Mouse (Mus musculus): ENCODE measurements around the gene Rpp30. TPM values are rescaled to one million over a fixed set of nuclear protein-coding genes. Genes with fewer than 3 reads are reported as not detected.
A peak's percentile ranks its signal among the peaks of the same experiment; 100 is the strongest.

Rpp30 gene
- polyA plus RNA-seq, 1 experiment from 2014 or later = 58.9 TPM

GRCm38 (mm10) chr19:36109318-36109944 is 25.9 kb downstream of the Rpp30 start:
- 85% methylated on average over 26 of the region's 26 CpGs for WGBS
- no peak for ATAC-seq (ENCODE audit: insufficient number of reproducible peaks, low FRiP score, low TSS enrichment, low read depth)
- Histone ChIP-seq H3K36me3 (no peaks in the 10 kb centered on the region), H3K4me2 (no peak overlapping the region), H3K4me3 (no peak overlapping the region), H3K27me3 (no peaks in the 10 kb centered on the region), H3K27ac (no peak overlapping the region), H3K9ac (no peak overlapping the region), H3K4me1 (0 out of 2 replicates have a peak, but pooled peaks cover 2% of the 10 kb centered on the region), H3K9me3 (no peaks in the 10 kb centered on the region)

DNA sequence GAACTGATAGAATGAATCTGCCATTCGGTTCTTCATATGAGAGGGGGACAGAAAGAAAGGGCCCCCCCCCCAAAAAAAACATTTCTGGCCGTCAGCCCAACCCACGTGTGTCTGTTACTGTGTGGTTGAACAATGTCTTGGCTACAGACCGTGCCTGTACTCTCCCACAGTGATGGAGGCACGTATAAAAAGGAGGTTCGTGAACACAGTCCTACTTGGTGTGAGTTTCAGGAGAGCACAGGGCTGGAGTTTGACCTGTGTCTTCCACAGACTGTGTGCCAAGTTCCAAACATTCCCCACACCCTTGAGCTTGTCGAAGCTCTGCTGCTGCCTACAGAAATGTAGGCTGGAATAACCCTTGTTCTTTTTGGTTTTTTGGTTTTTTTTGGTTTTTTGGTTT is 26.9 kb downstream of the Rpp30 start:
- H3K4me2 ChIP-seq = no peak overlapping the region
- 0 out of 2 replicates have a peak, but pooled peaks cover 2% of the 10 kb centered on the region for H3K4me1 ChIP-seq
- H3K36me3 ChIP-seq = no peaks in the 10 kb centered on the region
- no peak overlapping the region for H3K27ac ChIP-seq
- WGBS = 42% methylated on average over 7 of the region's 7 CpGs
- no peaks in the 10 kb centered on the region for H3K9me3 ChIP-seq
- no peaks in the 10 kb centered on the region for H3K27me3 ChIP-seq
- no peak overlapping the region for H3K9ac ChIP-seq
- ATAC-seq (ENCODE audit: insufficient number of reproducible peaks, low FRiP score, low TSS enrichment, low read depth) = no peak
- no peak overlapping the region for H3K4me3 ChIP-seq

DNA sequence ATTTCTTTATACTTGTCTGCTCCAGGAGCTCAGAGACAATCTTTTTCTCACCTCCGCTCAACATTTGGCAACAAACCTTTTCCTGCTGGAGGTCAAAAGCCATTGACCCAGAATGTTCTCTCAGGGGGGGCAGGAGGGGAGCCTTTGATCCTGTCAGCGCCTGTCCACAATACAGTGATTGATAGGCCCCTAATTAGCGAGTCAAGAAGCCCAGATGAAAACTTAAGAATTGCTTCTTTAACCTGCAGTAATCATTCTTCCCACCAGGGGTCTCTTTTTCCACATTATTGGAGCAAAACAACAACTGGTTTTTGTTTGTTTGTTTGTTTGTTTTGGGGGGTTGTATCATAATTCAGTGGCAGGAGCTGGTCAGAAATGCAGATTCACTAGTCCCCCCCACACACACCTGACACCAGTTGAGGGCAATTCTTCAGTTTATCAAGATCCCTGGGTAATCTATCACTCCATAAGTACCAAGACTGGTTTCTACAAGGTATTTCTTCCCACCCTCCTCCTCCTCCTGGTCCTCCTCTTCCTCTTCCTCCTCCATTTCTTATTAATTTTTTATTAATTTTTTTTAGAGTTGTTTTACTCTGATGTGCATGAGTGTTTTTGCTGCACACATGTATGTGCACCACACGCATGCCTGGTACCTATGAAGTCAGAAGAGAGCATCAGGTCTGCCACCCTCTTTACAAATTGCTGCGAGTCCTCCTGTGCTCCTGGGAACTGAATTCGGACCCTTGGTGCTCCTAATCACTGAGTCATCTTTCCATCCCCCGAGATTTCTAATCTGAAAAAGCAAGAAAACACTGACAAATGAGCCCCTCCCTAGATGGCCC is 27.8 kb downstream of the Rpp30 start:
- H3K27ac ChIP-seq = no peak overlapping the region
- H3K27me3 ChIP-seq = no peaks in the 10 kb centered on the region
- no peaks in the 10 kb centered on the region for H3K9me3 ChIP-seq
- 0 out of 2 replicates have a peak, but pooled peaks cover 2% of the 10 kb centered on the region for H3K4me1 ChIP-seq
- no peak for ATAC-seq (ENCODE audit: insufficient number of reproducible peaks, low FRiP score, low TSS enrichment, low read depth)
- H3K36me3 ChIP-seq = no peaks in the 10 kb centered on the region
- no peak overlapping the region for H3K4me3 ChIP-seq
- no peak overlapping the region for H3K4me2 ChIP-seq
- no peak overlapping the region for H3K9ac ChIP-seq
- 28% methylated on average over 7 of the region's 7 CpGs for WGBS

DNA sequence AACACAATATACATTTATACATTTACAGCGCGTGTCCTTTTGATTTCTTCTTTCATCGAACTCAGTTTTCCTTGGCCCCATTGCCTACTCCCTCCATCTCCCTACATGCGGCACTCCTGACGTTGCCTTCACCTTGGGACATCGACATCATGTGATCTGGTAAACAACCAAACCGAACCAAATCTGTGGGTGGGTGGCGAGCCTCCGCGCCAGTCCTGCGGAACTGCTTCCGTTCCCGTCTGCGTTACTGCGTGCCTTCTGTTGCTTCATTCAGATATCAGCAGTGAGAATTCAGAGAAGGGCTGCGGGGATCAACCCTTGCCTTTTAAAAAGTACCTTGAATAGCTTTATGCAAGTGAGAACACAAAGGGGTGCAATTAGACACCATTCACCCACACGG is 28.5 kb downstream of the Rpp30 start:
- Histone ChIP-seq H3K36me3 (no peaks in the 10 kb centered on the region), H3K4me2 (no peak overlapping the region), H3K4me3 (no peak overlapping the region), H3K27ac (no peak overlapping the region), H3K9me3 (no peaks in the 10 kb centered on the region), H3K9ac (no peak overlapping the region), H3K27me3 (no peaks in the 10 kb centered on the region), H3K4me1 (0 out of 2 replicates have a peak, but pooled peaks cover 5% of the 10 kb centered on the region)
- no peak for ATAC-seq (ENCODE audit: insufficient number of reproducible peaks, low FRiP score, low TSS enrichment, low read depth)
- WGBS = 57% methylated on average over 17 of the region's 17 CpGs

DNA sequence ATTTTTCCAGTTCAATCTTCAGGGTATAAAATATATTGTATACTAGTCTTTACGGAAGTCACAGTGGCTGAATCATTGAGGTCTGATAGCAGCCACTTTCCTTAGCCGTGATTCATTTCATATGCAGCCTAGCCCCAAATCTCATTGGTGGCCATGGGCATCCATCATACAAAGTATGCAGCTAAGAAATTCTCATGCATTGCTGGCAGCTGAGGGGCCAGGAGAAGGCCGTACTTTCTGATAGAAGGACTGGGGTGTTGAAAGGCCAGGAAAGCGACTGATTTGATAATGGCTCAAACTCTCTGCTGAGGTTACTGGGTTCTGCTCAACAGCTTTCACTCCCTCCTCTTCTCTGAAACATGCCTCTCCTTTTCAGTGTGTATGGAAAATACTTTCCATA is 32.7 kb downstream of the Rpp30 start:
- H3K9ac ChIP-seq = no peak overlapping the region
- H3K4me3 ChIP-seq = no peak overlapping the region
- H3K9me3 ChIP-seq = no peaks in the 10 kb centered on the region
- no peaks in the 10 kb centered on the region for H3K27me3 ChIP-seq
- no peak overlapping the region for H3K4me2 ChIP-seq
- H3K4me1 ChIP-seq = peaks cover 3% of the 10 kb centered on the region; the same call in 1 of the 2 replicates
- 76% methylated on average over 4 of the region's 4 CpGs for WGBS
- no peaks in the 10 kb centered on the region for H3K36me3 ChIP-seq
- H3K27ac ChIP-seq = no peak overlapping the region
- no peak for ATAC-seq (ENCODE audit: insufficient number of reproducible peaks, low FRiP score, low TSS enrichment, low read depth)

- Histone ChIP-seq H3K4me3 (no peak overlapping the region), H3K27ac (no peak overlapping the region), H3K9ac (no peak overlapping the region), H3K9me3 (no peaks in the 10 kb centered on the region), H3K36me3 (no peaks in the 10 kb centered on the region), H3K4me2 (no peak overlapping the region), H3K27me3 (no peaks in the 10 kb centered on the region), H3K4me1 (peaks cover 3% of the 10 kb centered on the region; the same call in 1 of the 2 replicates)
- WGBS = 86% methylated on average over 8 of the region's 8 CpGs
- no peak for ATAC-seq (ENCODE audit: insufficient number of reproducible peaks, low FRiP score, low TSS enrichment, low read depth)
Measured at GRCm38 (mm10) chr19:36119219-36119618, 35.7 kb downstream of the Rpp30 start.

GRCm38 (mm10) chr19:36119783-36120471 is 36.4 kb downstream of the Rpp30 start, which contains the start of gene Ankrd1:
TSS of gene Ankrd1 (minus strand) at chr19:36120099.
- peak; percentile 44; the same call in 1 of the 2 replicates for ATAC-seq (ENCODE audit: insufficient number of reproducible peaks, low FRiP score, low TSS enrichment, low read depth)
- WGBS = 69% methylated on average over 14 of the region's 14 CpGs

DNA sequence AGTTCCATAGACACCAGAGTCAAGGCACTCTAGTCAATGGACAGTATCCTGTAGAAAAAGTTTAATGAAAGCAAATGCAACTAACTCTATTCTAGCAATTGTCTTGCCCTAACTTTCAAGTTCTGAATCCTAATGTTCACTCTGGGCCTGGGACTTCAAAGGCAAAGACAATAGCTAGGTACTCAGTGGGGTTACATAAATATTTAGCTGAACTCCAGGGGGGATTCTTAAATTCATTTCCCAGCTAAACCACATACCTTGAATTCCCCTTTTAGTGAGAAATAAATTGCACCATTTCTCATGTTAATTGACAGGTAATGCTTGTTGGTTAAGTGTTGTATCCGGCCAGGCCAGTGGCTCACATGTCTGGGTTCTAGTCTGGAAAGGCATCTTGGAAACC is 40.7 kb downstream of the Rpp30 start:
- no peaks in the 10 kb centered on the region for H3K9me3 ChIP-seq
- no peak overlapping the region for H3K27ac ChIP-seq
- H3K9ac ChIP-seq = no peak overlapping the region
- no peak overlapping the region for H3K4me3 ChIP-seq
- H3K4me1 ChIP-seq = peaks cover 4% of the 10 kb centered on the region
- ATAC-seq (ENCODE audit: insufficient number of reproducible peaks, low FRiP score, low TSS enrichment, low read depth) = no peak
- WGBS = 32% methylated on average over 1 of the region's 1 CpGs
- no peaks in the 10 kb centered on the region for H3K36me3 ChIP-seq
- H3K27me3 ChIP-seq = no peaks in the 10 kb centered on the region
- no peak overlapping the region for H3K4me2 ChIP-seq

More at GRCm38 (mm10) chr19:36119783-36120471, 36.4 kb downstream of the Rpp30 start, which contains the start of gene Ankrd1:
- H3K27me3 ChIP-seq = no peaks in the 10 kb centered on the region
- peaks cover 3% of the 10 kb centered on the region; the same call in 1 of the 2 replicates for H3K4me1 ChIP-seq
- no peak within 1 kb of the TSS for H3K9ac ChIP-seq
- H3K9me3 ChIP-seq = no peaks in the 10 kb centered on the region
- no peaks in the 10 kb centered on the region for H3K36me3 ChIP-seq
- H3K27ac ChIP-seq = no peak within 1 kb of the TSS
- no peak within 1 kb of the TSS for H3K4me2 ChIP-seq
- H3K4me3 ChIP-seq = no peak within 1 kb of the TSS

GRCm38 (mm10) chr19:36128440-36128839 is 44.9 kb downstream of the Rpp30 start:
- no peak overlapping the region for H3K4me3 ChIP-seq
- no peak for ATAC-seq (ENCODE audit: insufficient number of reproducible peaks, low FRiP score, low TSS enrichment, low read depth)
- H3K36me3 ChIP-seq = no peaks in the 10 kb centered on the region
- H3K27me3 ChIP-seq = no peaks in the 10 kb centered on the region
- H3K4me1 ChIP-seq = peaks cover 10% of the 10 kb centered on the region
- H3K4me2 ChIP-seq = no peak overlapping the region
- WGBS = 96% methylated on average over 3 of the region's 3 CpGs
- no peak overlapping the region for H3K9ac ChIP-seq
- H3K27ac ChIP-seq = no peak overlapping the region
- no peaks in the 10 kb centered on the region for H3K9me3 ChIP-seq

DNA sequence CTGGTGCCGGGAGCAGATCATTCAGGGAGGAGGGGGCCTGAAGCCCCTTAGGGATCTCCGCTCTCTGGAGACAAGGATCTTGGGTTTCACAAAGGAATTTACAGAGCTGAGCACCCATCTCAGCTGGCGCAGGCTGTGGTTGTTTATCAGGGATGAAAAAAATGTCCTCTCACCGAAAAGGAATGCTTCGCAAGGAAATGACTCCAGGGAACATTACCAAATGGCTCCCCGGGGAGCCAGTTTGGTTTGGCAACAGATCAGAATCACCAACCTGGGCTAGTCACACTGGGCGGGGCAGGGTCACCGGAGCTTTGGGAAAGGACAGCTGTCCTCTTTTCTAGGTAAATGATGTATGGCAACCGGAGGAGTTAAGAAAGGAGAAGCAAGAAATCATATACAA is 45.7 kb downstream of the Rpp30 start:
- Histone ChIP-seq H3K4me1 (peaks cover 10% of the 10 kb centered on the region), H3K9ac (0 out of 2 replicates have a peak overlapping the region, but pooled peaks have one; percentile 18), H3K9me3 (no peaks in the 10 kb centered on the region), H3K4me2 (no peak overlapping the region), H3K4me3 (no peak overlapping the region), H3K36me3 (no peaks in the 10 kb centered on the region), H3K27me3 (no peaks in the 10 kb centered on the region), H3K27ac (no peak overlapping the region)
- ATAC-seq (ENCODE audit: insufficient number of reproducible peaks, low FRiP score, low TSS enrichment, low read depth) = no peak
- 20% methylated on average over 9 of the region's 9 CpGs for WGBS

GRCm38 (mm10) chr19:36129643-36130042 is 46.1 kb downstream of the Rpp30 start:
- Histone ChIP-seq H3K4me3 (no peak overlapping the region), H3K36me3 (no peaks in the 10 kb centered on the region), H3K4me1 (peaks cover 10% of the 10 kb centered on the region), H3K9me3 (no peaks in the 10 kb centered on the region), H3K9ac (no peak overlapping the region), H3K27ac (no peak overlapping the region), H3K4me2 (no peak overlapping the region), H3K27me3 (no peaks in the 10 kb centered on the region)
- 29% methylated on average over 12 of the region's 12 CpGs for WGBS
- no peak for ATAC-seq (ENCODE audit: insufficient number of reproducible peaks, low FRiP score, low TSS enrichment, low read depth)

Measured in limb, embryonic 15.5 days (tissue).